Mouse (Mus musculus): ENCODE results near the gene Tcf20.

The Tcf20 gene

GRCm38 (mm10) chr15:82960786-82961561 lies 26.7 kb downstream of the Tcf20 start:
- no peak for DNase-seq (ENCODE audit: extremely low read depth, low read depth, low spot score)

- DNase-seq (ENCODE audit: extremely low read depth, low read depth, low spot score), result no peak
These were observed 28.5 kb downstream of the Tcf20 start for GRCm38 (mm10) chr15:82959151-82959550.

- no peak for DNase-seq (ENCODE audit: extremely low read depth, low read depth, low spot score)
These were observed 29.4 kb downstream of the Tcf20 start for GRCm38 (mm10) chr15:82958253-82958701.

DNA sequence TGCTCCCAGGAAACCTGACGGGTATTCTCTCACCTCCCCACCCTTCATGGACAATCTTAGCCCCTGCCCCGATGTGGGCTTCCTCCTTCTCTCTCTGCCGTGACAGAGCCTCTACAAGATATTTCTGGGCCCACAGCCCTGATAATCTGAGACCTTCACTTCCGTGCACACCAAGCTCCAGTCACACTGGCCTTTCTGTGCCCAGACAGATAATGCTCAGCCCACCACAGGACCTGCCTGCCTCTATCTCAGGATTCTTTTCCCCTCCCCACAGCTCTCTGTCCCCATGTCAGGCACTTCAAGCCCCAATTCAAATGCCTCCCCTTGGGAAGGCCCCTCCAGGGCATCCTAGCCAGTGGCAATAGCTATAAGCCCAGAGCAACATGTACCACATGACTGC lies 31.0 kb downstream of the Tcf20 start:
- DNase-seq (ENCODE audit: extremely low read depth, low read depth, low spot score), result no peak

GRCm38 (mm10) chr15:82956310-82956709 lies 31.4 kb downstream of the Tcf20 start:
- no peak for DNase-seq (ENCODE audit: extremely low read depth, low read depth, low spot score)

- no peak for DNase-seq (ENCODE audit: extremely low read depth, low read depth, low spot score)
These were observed 32.4 kb downstream of the Tcf20 start for GRCm38 (mm10) chr15:82955286-82955685.

- no peak for DNase-seq (ENCODE audit: extremely low read depth, low read depth, low spot score)
These were observed 33.6 kb downstream of the Tcf20 start for GRCm38 (mm10) chr15:82954034-82954433.

GRCm38 (mm10) chr15:82953096-82953495 lies 34.6 kb downstream of the Tcf20 start:
- no peak for DNase-seq (ENCODE audit: extremely low read depth, low read depth, low spot score)

GRCm38 (mm10) chr15:82952292-82952705 lies 35.4 kb downstream of the Tcf20 start:
- DNase-seq (ENCODE audit: extremely low read depth, low read depth, low spot score), result no peak

DNA sequence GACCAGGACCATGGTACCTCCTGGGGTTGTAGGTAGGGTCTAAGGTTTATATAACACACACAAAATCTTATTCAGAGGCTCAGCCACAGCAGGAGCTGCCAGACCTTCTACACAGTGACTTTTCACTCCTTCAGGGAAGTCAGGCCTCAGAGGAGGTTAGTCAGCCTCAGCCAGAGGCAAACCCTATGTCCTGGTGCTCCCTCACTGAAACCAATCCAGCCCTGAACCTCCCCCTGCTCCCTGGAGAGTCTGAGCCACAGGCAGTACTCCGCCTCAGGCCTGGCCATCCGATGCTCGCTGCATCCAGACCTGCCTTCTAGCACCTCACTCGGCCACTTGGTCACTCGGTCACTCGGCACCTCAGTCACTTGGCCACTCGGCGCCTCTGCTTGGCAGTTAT lies 37.4 kb downstream of the Tcf20 start:
- DNase-seq (ENCODE audit: extremely low read depth, low read depth, low spot score), result no peak

DNA sequence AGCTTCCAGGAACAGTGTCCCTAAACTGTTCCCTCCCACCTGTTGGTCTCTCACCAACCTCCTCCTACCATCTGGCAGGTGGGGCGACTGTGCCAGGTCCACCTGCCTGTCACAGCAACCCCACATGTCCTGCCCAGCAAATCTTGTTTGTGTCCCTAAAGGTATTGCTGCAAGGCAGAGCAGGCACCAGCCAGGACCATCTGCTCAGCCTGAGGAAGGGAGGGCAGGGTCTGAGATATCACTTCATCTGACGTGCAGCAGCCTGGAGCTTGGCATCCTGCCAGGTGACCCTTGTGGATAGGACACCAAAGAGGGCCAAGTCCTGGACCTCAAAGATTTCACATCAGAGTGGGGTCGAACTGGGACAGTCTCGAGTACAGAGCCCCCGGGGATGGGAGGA lies 40.2 kb downstream of the Tcf20 start:
- DNase-seq (ENCODE audit: extremely low read depth, low read depth, low spot score), result no peak

DNA sequence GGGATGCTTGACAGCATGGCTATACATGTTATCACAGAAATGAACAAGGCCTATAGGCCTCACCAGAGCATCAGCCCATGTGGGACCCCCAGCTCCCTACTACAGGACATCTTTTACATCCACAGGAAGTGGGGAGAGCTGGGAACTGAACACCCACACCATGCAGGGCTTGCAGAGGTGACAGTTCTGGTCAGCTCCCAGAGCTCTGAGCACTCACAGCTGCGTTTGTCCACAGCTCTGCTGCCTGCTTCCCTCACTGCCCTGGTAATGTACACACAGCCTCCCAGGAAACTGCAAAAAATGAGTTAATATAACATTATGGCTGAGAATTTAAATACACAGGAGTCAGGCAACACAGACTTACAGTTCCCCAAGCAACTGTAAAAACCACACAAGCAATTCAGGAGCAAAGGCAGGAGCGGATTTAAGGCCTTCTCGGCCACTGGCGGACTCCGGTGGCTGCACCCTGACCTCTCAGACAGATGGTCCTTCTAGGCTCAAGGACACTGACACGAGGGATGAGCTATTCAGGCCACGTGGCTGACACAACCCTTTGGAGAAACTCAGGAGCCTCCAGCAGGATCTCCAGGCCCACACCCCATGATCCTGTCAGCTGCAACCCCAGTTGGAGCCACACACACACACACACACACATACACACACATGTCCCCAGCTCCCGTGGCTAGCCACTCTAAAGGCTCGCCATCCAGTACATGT lies 43.0 kb downstream of the Tcf20 start:
- DNase-seq (ENCODE audit: extremely low read depth, low read depth, low spot score), result no peak

- DNase-seq (ENCODE audit: extremely low read depth, low read depth, low spot score), result no peak
These were observed 45.9 kb downstream of the Tcf20 start for GRCm38 (mm10) chr15:82941733-82942132.

DNA sequence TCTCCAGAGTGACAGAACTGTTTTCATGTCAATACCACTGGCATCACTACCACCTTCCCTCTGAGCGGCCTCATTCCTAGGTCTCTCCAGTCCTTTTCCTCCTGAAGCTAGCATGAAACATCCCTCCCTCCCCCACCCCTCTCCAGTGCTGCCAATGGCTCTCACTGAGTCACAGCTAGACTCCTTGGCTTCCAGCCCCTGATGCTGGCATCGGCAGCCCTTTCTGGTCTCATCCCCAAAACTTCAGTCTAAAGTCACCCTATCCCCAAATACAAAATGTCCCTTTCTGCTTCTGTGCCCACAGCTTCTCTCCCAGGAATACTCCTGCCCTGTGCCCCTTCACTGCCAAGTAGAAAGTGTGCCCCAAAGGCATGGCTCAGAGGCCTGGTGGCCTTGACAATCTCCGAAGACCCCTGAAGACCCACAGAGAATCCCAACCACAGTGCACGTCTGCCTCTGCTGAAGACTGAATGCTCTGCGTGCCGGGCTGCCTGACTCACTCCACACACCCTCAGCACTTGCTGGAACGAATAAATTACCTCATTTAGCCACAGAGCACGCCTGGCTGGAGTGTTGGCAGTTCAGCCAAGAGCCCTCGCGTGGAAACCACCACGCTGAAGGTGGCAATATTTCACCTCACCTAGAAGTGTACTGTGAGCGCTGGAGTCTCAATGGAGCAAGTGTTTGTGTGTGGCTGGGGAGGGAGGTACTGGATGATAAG lies 47.0 kb downstream of the Tcf20 start:
- no peak for DNase-seq (ENCODE audit: extremely low read depth, low read depth, low spot score)

GRCm38 (mm10) chr15:82938155-82938569 lies 49.5 kb downstream of the Tcf20 start:
- no peak for DNase-seq (ENCODE audit: extremely low read depth, low read depth, low spot score)

DNA sequence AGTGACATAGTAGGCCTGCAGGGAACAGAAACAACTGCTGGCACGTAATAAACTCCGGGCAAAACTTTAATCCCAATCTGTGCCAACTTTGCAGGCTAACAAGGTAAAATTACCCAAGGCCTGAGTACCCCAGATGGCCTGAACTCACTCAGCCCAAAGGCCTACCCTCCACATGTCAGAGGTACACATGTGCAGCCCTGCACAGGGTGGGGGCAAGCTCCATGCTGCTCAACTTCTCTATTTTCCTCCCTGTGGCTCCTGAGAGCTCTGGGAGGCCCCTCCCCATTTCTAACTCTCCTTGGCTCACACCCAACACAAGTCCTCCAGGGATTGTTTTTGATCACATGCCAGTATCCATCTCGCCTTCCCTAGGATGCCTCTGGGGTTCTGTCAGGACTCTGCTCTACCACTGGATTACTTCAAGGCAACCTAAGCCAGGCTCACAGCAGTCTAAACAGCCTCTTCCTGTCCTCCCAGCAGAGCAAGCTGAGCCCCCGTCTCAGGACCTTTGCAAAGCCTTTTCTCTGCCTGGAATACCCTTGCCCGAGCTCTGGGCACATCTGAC lies 50.2 kb downstream of the Tcf20 start:
- no peak for DNase-seq (ENCODE audit: extremely low read depth, low read depth, low spot score)

GRCm38 (mm10) chr15:82934971-82935370 lies 52.7 kb downstream of the Tcf20 start:
- no peak for DNase-seq (ENCODE audit: extremely low read depth, low read depth, low spot score)

DNA sequence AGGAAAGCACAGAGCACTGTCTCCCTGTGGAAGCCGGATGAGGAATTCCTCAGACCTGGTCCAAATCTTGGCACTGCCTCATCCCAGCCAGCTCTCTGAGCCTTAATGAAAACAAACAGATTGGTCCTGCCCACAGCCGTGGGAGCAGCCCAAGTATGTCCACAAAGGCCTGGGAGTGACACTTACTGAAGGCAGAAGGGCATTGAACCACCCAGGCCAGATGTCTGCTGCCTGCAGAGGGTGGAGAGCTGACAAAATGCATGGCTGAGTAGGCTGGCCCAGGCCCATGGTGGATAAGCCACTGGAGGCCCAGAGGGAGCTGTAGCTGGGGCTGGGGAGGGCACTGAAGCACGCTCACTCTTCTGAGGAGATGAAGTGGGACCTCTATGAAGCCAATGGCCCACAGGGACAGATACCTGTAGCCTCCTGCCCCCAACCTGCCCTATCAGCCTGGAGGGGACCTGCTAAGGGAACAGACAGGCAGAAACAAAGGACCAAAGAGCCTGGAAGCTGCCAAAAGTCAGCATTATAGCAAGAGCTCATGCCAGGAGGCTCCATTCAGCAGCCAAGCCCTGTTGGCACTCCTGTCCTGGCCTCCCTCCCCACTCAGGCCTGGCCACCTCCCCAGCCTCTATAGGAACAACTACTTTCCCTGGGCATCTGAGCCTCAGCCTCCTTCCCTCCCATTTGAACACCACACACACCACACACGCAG lies 54.6 kb downstream of the Tcf20 start:
- DNase-seq (ENCODE audit: extremely low read depth, low read depth, low spot score), result peak; percentile 56

DNA sequence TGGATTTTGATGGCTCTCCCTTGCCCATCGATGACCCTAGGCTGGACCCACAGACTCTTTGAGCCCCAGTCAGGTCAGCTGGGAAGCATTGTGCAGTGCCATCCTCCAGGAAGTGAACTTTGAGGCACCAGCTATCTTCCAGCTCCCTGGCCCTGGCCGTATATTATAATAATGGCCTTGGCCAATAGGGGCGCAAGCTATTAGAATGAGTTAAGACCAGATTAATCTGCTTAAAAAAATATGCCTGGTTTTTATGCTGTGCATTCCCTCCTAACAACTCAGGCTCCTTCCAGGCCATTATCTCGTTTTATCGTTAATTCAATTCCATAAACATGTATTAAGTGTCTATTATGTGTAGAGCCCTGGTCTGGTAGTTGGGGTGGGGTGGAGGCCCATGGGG lies 56.2 kb downstream of the Tcf20 start:
- no peak for DNase-seq (ENCODE audit: extremely low read depth, low read depth, low spot score)

GRCm38 (mm10) chr15:82929595-82929994 lies 58.1 kb downstream of the Tcf20 start:
- no peak for DNase-seq (ENCODE audit: extremely low read depth, low read depth, low spot score)

DNA sequence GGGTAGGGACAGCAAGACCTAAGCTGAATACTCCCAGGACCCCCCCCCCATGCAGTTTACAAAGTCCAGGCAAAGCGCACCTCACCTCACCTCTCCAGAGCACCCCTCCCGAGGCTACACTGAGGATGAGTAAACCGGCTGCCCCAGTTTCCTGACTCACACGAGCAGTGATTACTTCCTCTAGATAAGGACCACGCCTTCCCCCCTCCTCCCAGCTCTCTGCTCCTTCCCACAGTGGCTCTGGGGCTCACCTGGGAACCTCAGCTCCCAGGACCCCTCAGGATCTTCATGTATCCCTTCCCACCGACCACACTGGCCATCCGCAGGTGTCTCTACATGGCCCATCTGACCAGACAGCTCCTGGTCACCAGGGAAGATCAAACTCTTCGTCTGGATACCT lies 58.8 kb downstream of the Tcf20 start:
- no peak for DNase-seq (ENCODE audit: extremely low read depth, low read depth, low spot score)

Measured in fat pad, adult 2 months (tissue).